Mouse (Mus musculus) neural tube, embryonic 15.5 days (tissue): ENCODE results near the gene Pip5k1b. TPM values are rescaled to one million over a fixed set of nuclear protein-coding genes. Genes with fewer than 3 reads are reported as not detected.
"Not testable (repeated sequence)": the region's sequence is repeated elsewhere in the genome, so short reads cannot be mapped to it uniquely, and the experiment has no call there.

Experiments
- ATAC-seq: fragments of 200-750 bp; cut with Nextera tagmentation; 2 replicates; pipeline ENCODE4 v1.8.0; 2017; ENCODE audit warnings: mild to moderate bottlenecking, moderate TSS enrichment, moderate library complexity; ENCODE audit not compliant: low FRiP score
- H3K27ac ChIP-seq: fragments of 300-500 bp; sonication (generic); replicated peaks from 2 replicates; pipeline ENCODE4 v1.5.1; 2015; ENCODE audit warnings: mild to moderate bottlenecking, inconsistent platforms
- H3K27me3 ChIP-seq: fragments of 300-500 bp; sonication (generic); replicated peaks from 2 replicates; pipeline ENCODE4 v1.6.1; 2015; ENCODE audit warnings: inconsistent platforms
- H3K36me3 ChIP-seq: fragments of 300-500 bp; sonication (generic); 2 replicates; pipeline ENCODE4 v1.6.1; 2015; ENCODE audit warnings: inconsistent platforms
- H3K4me1 ChIP-seq: fragments of 300-500 bp; sonication (generic); 2 replicates; pipeline ENCODE4 v1.6.1; 2015; ENCODE audit warnings: inconsistent platforms
- H3K4me2 ChIP-seq: fragments of 300-500 bp; sonication (generic); 2 replicates; pipeline ENCODE4 v1.6.1; 2015; ENCODE audit warnings: inconsistent platforms, mild to moderate bottlenecking, moderate library complexity
- H3K4me3 ChIP-seq: fragments of 300-500 bp; sonication (generic); replicated peaks from 2 replicates; pipeline ENCODE4 v1.5.1; 2015; ENCODE audit warnings: mild to moderate bottlenecking, inconsistent platforms
- H3K9ac ChIP-seq: fragments of 300-500 bp; sonication (generic); replicated peaks from 2 replicates; pipeline ENCODE4 v1.6.1; 2015; ENCODE audit warnings: mild to moderate bottlenecking, inconsistent platforms
- H3K9me3 ChIP-seq: fragments of 300-500 bp; sonication (generic); replicated peaks from 2 replicates; pipeline ENCODE4 v1.6.1; 2016; ENCODE audit warnings: inconsistent platforms
- WGBS: fragments of 180-500 bp; shearing (Covaris S2); methylation state at CpG from one replicate; pipeline ENCODE4 v1.1.7; 2015; ENCODE audit warnings: mixed read lengths; 5-methylcytosine and 5-hydroxymethylcytosine counted together
- polyA plus RNA-seq: library from polyadenylated mRNA; unstranded; fragments of >200 nt; fragmentation: Nextera tagmentation; extraction: Ambion mirVana; gene quantifications from 2 replicates; pipeline ENCODE4 v1.2.1, GENCODE M21; 2015

Gene Pip5k1b
- polyA plus RNA-seq, 1 experiment from 2014 or later = 1.6 TPM

- Histone ChIP-seq H3K9me3 (no peaks in the 10 kb centered on the region), H3K4me1 (peaks cover 26% of the 10 kb centered on the region), H3K27ac (no peak overlapping the region), H3K27me3 (0 out of 2 replicates have a peak, but pooled peaks cover 13% of the 10 kb centered on the region), H3K4me2 (peak overlapping the region; percentile 98), H3K4me3 (peak overlapping the region; percentile 87), H3K36me3 (no peaks in the 10 kb centered on the region), H3K9ac (peak overlapping the region; percentile 79)
- ATAC-seq = peak; percentile 26
- WGBS = 0% methylated on average over 19 of the region's 19 CpGs
Observed at GRCm38 (mm10) chr19:24554911-24555465, 684 bp downstream of the Pip5k1b start.

- Histone ChIP-seq H3K36me3 (no peaks in the 10 kb centered on the region), H3K4me1 (peaks cover 26% of the 10 kb centered on the region), H3K9ac (no peak overlapping the region), H3K27me3 (0 out of 2 replicates have a peak, but pooled peaks cover 13% of the 10 kb centered on the region), H3K4me2 (peak overlapping the region; percentile 98), H3K4me3 (peak overlapping the region; percentile 87), H3K9me3 (no peaks in the 10 kb centered on the region), H3K27ac (no peak overlapping the region)
- ATAC-seq = no peak
- 21% methylated on average over 4 of the region's 4 CpGs for WGBS
Observed at GRCm38 (mm10) chr19:24554425-24554824, 1.2 kb downstream of the Pip5k1b start.

GRCm38 (mm10) chr19:24553291-24554075, 2.2 kb downstream of the Pip5k1b start:
- Histone ChIP-seq H3K4me3 (no peak overlapping the region), H3K9me3 (no peaks in the 10 kb centered on the region), H3K4me2 (peak overlapping the region; percentile 98; the same call in 1 of the 2 replicates), H3K27me3 (0 out of 2 replicates have a peak, but pooled peaks cover 13% of the 10 kb centered on the region), H3K36me3 (no peaks in the 10 kb centered on the region), H3K4me1 (peaks cover 26% of the 10 kb centered on the region), H3K27ac (no peak overlapping the region), H3K9ac (no peak overlapping the region)
- ATAC-seq = no peak
- 45% methylated on average over 12 of the region's 12 CpGs for WGBS

- not testable (repeated sequence) for H3K4me2 ChIP-seq, H3K4me3 ChIP-seq, H3K36me3 ChIP-seq, H3K9ac ChIP-seq, H3K27ac ChIP-seq, ATAC-seq, H3K9me3 ChIP-seq
- Histone ChIP-seq H3K4me1 (peaks cover 24% of the 10 kb centered on the region), H3K27me3 (0 out of 2 replicates have a peak, but pooled peaks cover 10% of the 10 kb centered on the region)
- 89% methylated on average over 6 of the region's 6 CpGs for WGBS
Observed at GRCm38 (mm10) chr19:24552641-24553040, 3.0 kb downstream of the Pip5k1b start.

- no peaks in the 10 kb centered on the region; the same call in 1 of the 2 replicates for H3K9me3 ChIP-seq
- WGBS = 52% methylated on average over 3 of the region's 3 CpGs
- peaks cover 11% of the 10 kb centered on the region for H3K4me1 ChIP-seq
- no peak overlapping the region for H3K4me3 ChIP-seq
- no peak overlapping the region for H3K4me2 ChIP-seq
- ATAC-seq = no peak
- H3K27ac ChIP-seq = no peak overlapping the region
- H3K9ac ChIP-seq = no peak overlapping the region
- no peaks in the 10 kb centered on the region for H3K36me3 ChIP-seq
- H3K27me3 ChIP-seq = 0 out of 2 replicates have a peak, but pooled peaks cover 5% of the 10 kb centered on the region
Observed at GRCm38 (mm10) chr19:24551196-24551954, 4.3 kb downstream of the Pip5k1b start.

GRCm38 (mm10) chr19:24550778-24551177, 4.9 kb downstream of the Pip5k1b start:
- Histone ChIP-seq H3K4me2 (no peak overlapping the region), H3K27ac (no peak overlapping the region), H3K4me3 (no peak overlapping the region), H3K9me3 (no peaks in the 10 kb centered on the region; the same call in 1 of the 2 replicates), H3K36me3 (no peaks in the 10 kb centered on the region), H3K9ac (no peak overlapping the region), H3K27me3 (0 out of 2 replicates have a peak, but pooled peaks cover 5% of the 10 kb centered on the region), H3K4me1 (peaks cover 10% of the 10 kb centered on the region)
- ATAC-seq = no peak
- 80% methylated on average over 7 of the region's 7 CpGs for WGBS

- H3K4me3 ChIP-seq = no peak overlapping the region
- no peak for ATAC-seq
- 0 out of 2 replicates have a peak, but pooled peaks cover 5% of the 10 kb centered on the region for H3K27me3 ChIP-seq
- no peak overlapping the region for H3K27ac ChIP-seq
- H3K9me3 ChIP-seq = no peaks in the 10 kb centered on the region; the same call in 1 of the 2 replicates
- H3K4me2 ChIP-seq = no peak overlapping the region
- 93% methylated on average over 2 of the region's 2 CpGs for WGBS
- H3K36me3 ChIP-seq = no peaks in the 10 kb centered on the region
- no peak overlapping the region for H3K9ac ChIP-seq
- H3K4me1 ChIP-seq = peaks cover 5% of the 10 kb centered on the region
Observed at GRCm38 (mm10) chr19:24550016-24550415, 5.7 kb downstream of the Pip5k1b start.

- no peak overlapping the region for H3K9ac ChIP-seq
- H3K36me3 ChIP-seq = no peaks in the 10 kb centered on the region
- 97% methylated on average over 9 of the region's 9 CpGs for WGBS
- H3K4me2 ChIP-seq = no peak overlapping the region
- 0 out of 2 replicates have a peak, but pooled peaks cover 2% of the 10 kb centered on the region for H3K27me3 ChIP-seq
- no peaks in the 10 kb centered on the region; the same call in 1 of the 2 replicates for H3K9me3 ChIP-seq
- no peaks in the 10 kb centered on the region for H3K4me1 ChIP-seq
- no peak for ATAC-seq
- no peak overlapping the region for H3K4me3 ChIP-seq
- no peak overlapping the region for H3K27ac ChIP-seq
Observed at GRCm38 (mm10) chr19:24548337-24548736, 7.3 kb downstream of the Pip5k1b start.

GRCm38 (mm10) chr19:24546153-24546552, 9.5 kb downstream of the Pip5k1b start:
- WGBS = 89% methylated on average over 10 of the region's 10 CpGs
- H3K4me1 ChIP-seq = no peaks in the 10 kb centered on the region
- no peak for ATAC-seq
- H3K4me3 ChIP-seq = no peak overlapping the region
- H3K4me2 ChIP-seq = no peak overlapping the region
- no peaks in the 10 kb centered on the region; the same call in 1 of the 2 replicates for H3K9me3 ChIP-seq
- no peak overlapping the region for H3K9ac ChIP-seq
- H3K27ac ChIP-seq = no peak overlapping the region
- H3K36me3 ChIP-seq = no peaks in the 10 kb centered on the region
- H3K27me3 ChIP-seq = no peaks in the 10 kb centered on the region

GRCm38 (mm10) chr19:24543386-24544350, 12.0 kb downstream of the Pip5k1b start:
- H3K36me3 ChIP-seq = no peaks in the 10 kb centered on the region
- no peak overlapping the region for H3K27ac ChIP-seq
- no peak overlapping the region for H3K4me3 ChIP-seq
- H3K27me3 ChIP-seq = no peaks in the 10 kb centered on the region
- no peaks in the 10 kb centered on the region for H3K4me1 ChIP-seq
- no peak overlapping the region for H3K9ac ChIP-seq
- H3K4me2 ChIP-seq = no peak overlapping the region
- 74% methylated on average over 14 of the region's 14 CpGs for WGBS
- ATAC-seq = no peak
- no peaks in the 10 kb centered on the region; the same call in 1 of the 2 replicates for H3K9me3 ChIP-seq
